Mouse (Mus musculus): ENCODE measurements around the gene Crybg3. TPM values are rescaled to one million over a fixed set of nuclear protein-coding genes. Genes with fewer than 3 reads are reported as not detected.
A peak's percentile ranks its signal among the peaks of the same experiment; 100 is the strongest.
"Not testable (repeated sequence)": the region's sequence is repeated elsewhere in the genome, so short reads cannot be mapped to it uniquely, and the experiment has no call there.

Crybg3 gene
- polyA plus RNA-seq, 1 experiment from 2014 or later = 1.5 TPM

- Histone ChIP-seq H3K4me3 (ENCODE audit: low read depth, low read length) (peak within 1 kb of the TSS; percentile 61), H3K36me3 (ENCODE audit: control insufficient read depth, insufficient read depth, low read length) (no peaks in the 10 kb centered on the region), H3K4me1 (ENCODE audit: control insufficient read depth, insufficient read depth, low read length) (no peaks in the 10 kb centered on the region), H3K4me2 (ENCODE audit: low read length) (peak within 1 kb of the TSS; percentile 73), H3K27ac (ENCODE audit: low read depth, low read length) (no peak within 1 kb of the TSS), H3K9ac (ENCODE audit: low read length) (peak within 1 kb of the TSS; percentile 57), H3K9me3 (replicated peaks; ENCODE audit: control insufficient read depth, low read length) (no peaks in the 10 kb centered on the region), H3K27me3 (replicated peaks; ENCODE audit: control insufficient read depth, insufficient read depth, low read length) (no peaks in the 10 kb centered on the region)
- WGBS = 2% methylated on average over 56 of the region's 56 CpGs
- ATAC-seq (peak; percentile 97), DNase-seq (ENCODE audit: low spot score) (peak; percentile 79)
These were observed 129.0 kb downstream of the Crybg3 start, which contains the start of gene Riox2 for GRCm38 (mm10) chr16:59471637-59472278. Gene Riox2 (plus strand): TSS chr16:59471775.

DNA sequence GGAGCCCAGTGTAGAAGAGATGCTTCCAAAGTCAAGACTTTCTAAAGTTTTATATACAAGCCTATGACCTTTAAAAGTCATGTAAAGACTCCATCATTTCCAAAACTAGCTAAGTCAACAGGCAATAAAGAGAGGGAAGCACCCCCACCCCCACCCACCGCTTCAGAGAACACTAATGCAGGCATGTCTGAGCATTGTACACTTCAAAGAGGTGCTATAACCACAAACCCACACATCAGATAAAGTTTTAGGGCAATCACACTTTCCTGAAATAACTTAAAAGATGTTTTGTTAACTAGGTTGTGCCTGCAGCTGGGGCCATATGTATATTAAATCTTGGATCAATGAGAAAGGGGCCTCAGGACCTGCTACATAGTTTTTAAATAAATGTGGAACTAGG is 130.9 kb downstream of the Crybg3 start:
- ATAC-seq = no peak
- no peak for DNase-seq (ENCODE audit: low spot score)
- Histone ChIP-seq H3K4me2 (ENCODE audit: low read length) (no peak overlapping the region), H3K27ac (ENCODE audit: low read depth, low read length) (no peak overlapping the region), H3K27me3 (replicated peaks; ENCODE audit: control insufficient read depth, insufficient read depth, low read length) (no peaks in the 10 kb centered on the region), H3K36me3 (ENCODE audit: control insufficient read depth, insufficient read depth, low read length) (no peaks in the 10 kb centered on the region), H3K9me3 (replicated peaks; ENCODE audit: control insufficient read depth, low read length) (no peaks in the 10 kb centered on the region), H3K4me1 (ENCODE audit: control insufficient read depth, insufficient read depth, low read length) (no peaks in the 10 kb centered on the region), H3K9ac (ENCODE audit: low read length) (no peak overlapping the region), H3K4me3 (ENCODE audit: low read depth, low read length) (no peak overlapping the region)
- 75% methylated on average over 1 of the region's 1 CpGs for WGBS

DNA sequence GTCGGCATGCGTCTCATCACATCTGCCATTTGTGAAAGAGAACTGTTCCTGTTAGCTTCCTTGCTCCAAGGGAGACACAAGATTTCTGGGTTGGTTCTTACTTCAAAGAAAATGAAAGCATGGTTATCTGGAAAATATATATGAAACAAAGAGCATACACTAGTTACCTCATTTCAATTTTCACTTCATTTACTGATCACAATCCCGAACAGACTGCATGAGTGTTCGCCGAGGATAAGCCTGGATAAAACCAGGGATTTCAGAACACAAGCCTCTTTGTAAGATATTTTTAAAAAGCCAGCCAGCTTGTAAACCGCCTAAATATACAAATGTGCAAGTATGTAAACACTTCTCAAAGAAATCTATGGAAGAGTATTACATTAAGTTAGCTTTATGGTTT is 136.8 kb downstream of the Crybg3 start:
- 88% methylated on average over 6 of the region's 6 CpGs for WGBS

GRCm38 (mm10) chr16:59463567-59463966 is 137.2 kb downstream of the Crybg3 start:
- ATAC-seq (no peak), DNase-seq (ENCODE audit: low spot score) (no peak)
- Histone ChIP-seq H3K9ac (ENCODE audit: low read length) (no peak overlapping the region), H3K4me3 (ENCODE audit: low read depth, low read length) (no peak overlapping the region), H3K27me3 (replicated peaks; ENCODE audit: control insufficient read depth, insufficient read depth, low read length) (no peaks in the 10 kb centered on the region), H3K4me1 (ENCODE audit: control insufficient read depth, insufficient read depth, low read length) (no peaks in the 10 kb centered on the region), H3K9me3 (replicated peaks; ENCODE audit: control insufficient read depth, low read length) (no peaks in the 10 kb centered on the region), H3K27ac (ENCODE audit: low read depth, low read length) (no peak overlapping the region), H3K36me3 (ENCODE audit: control insufficient read depth, insufficient read depth, low read length) (no peaks in the 10 kb centered on the region), H3K4me2 (ENCODE audit: low read length) (no peak overlapping the region)
- WGBS = 82% methylated on average over 4 of the region's 4 CpGs

More for the DNA sequence above, 136.8 kb downstream of the Crybg3 start:
- no peak for DNase-seq (ENCODE audit: low spot score)
- no peak overlapping the region for H3K4me2 ChIP-seq (ENCODE audit: low read length)
- no peak for ATAC-seq
- H3K36me3 ChIP-seq (ENCODE audit: control insufficient read depth, insufficient read depth, low read length) = no peaks in the 10 kb centered on the region
- H3K27me3 ChIP-seq (replicated peaks; ENCODE audit: control insufficient read depth, insufficient read depth, low read length) = no peaks in the 10 kb centered on the region
- H3K9ac ChIP-seq (ENCODE audit: low read length) = no peak overlapping the region
- no peaks in the 10 kb centered on the region for H3K9me3 ChIP-seq (replicated peaks; ENCODE audit: control insufficient read depth, low read length)
- no peak overlapping the region for H3K4me3 ChIP-seq (ENCODE audit: low read depth, low read length)
- no peaks in the 10 kb centered on the region for H3K4me1 ChIP-seq (ENCODE audit: control insufficient read depth, insufficient read depth, low read length)
- no peak overlapping the region for H3K27ac ChIP-seq (ENCODE audit: low read depth, low read length)

- 85% methylated on average over 3 of the region's 5 CpGs for WGBS
- not testable (repeated sequence) for ATAC-seq
These were observed 141.4 kb downstream of the Crybg3 start for GRCm38 (mm10) chr16:59459259-59459861.

DNA sequence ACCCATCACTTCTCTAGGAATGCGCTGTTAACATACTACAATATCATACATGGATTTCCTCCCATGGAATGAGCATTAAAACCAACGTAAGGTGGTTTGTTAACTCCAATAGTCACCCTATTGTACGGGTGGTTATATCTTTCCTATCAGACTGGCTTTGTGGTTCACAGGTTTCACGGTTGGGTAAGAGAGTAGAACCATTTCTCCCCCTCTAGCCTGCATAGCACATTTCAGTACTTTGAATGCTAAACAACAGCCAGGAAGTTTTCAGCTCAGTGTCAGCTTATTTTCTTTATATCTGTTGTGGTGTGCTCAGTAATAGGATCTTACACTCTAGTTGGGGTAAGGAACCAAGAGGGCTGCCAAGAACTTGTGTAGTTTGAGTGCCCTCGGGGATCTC is 149.0 kb downstream of the Crybg3 start:
- Histone ChIP-seq H3K27me3 (replicated peaks; ENCODE audit: control insufficient read depth, insufficient read depth, low read length) (no peaks in the 10 kb centered on the region), H3K4me1 (ENCODE audit: control insufficient read depth, insufficient read depth, low read length) (no peaks in the 10 kb centered on the region), H3K27ac (ENCODE audit: low read depth, low read length) (no peak overlapping the region), H3K36me3 (ENCODE audit: control insufficient read depth, insufficient read depth, low read length) (no peaks in the 10 kb centered on the region), H3K4me3 (ENCODE audit: low read depth, low read length) (no peak overlapping the region), H3K9ac (ENCODE audit: low read length) (no peak overlapping the region), H3K9me3 (replicated peaks; ENCODE audit: control insufficient read depth, low read length) (no peaks in the 10 kb centered on the region), H3K4me2 (ENCODE audit: low read length) (no peak overlapping the region)
- DNase-seq (ENCODE audit: low spot score) (no peak), ATAC-seq (no peak)
- WGBS = 93% methylated on average over 5 of the region's 5 CpGs

More at GRCm38 (mm10) chr16:59459259-59459861, 141.4 kb downstream of the Crybg3 start:
- not testable (repeated sequence) for H3K4me1 ChIP-seq (ENCODE audit: control insufficient read depth, insufficient read depth, low read length); H3K9ac ChIP-seq (ENCODE audit: low read length); H3K4me2 ChIP-seq (ENCODE audit: low read length); H3K9me3 ChIP-seq (replicated peaks; ENCODE audit: control insufficient read depth, low read length); H3K27me3 ChIP-seq (replicated peaks; ENCODE audit: control insufficient read depth, insufficient read depth, low read length); H3K4me3 ChIP-seq (ENCODE audit: low read depth, low read length); H3K36me3 ChIP-seq (ENCODE audit: control insufficient read depth, insufficient read depth, low read length); H3K27ac ChIP-seq (ENCODE audit: low read depth, low read length); DNase-seq (ENCODE audit: low spot score)

DNA sequence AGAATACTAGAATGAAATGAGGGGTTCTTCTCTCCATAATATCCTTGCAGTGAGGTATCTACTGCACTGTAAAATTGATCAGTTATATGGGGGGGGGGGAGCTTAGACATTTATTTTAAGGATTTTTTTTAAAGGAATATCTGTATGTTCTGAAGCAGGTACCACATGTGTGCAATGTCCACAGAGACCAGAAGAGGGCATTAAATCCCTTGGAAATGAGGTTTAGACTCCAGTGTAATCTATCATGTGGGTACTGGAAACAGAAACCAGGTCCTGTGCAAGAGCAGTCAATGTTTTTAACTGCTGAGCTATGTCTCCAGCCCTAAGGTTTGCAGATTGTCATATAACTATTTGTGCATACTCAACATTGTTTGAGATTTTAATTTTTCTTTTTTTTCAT is 151.7 kb downstream of the Crybg3 start:
- H3K4me1 ChIP-seq (ENCODE audit: control insufficient read depth, insufficient read depth, low read length) = no peaks in the 10 kb centered on the region
- H3K9me3 ChIP-seq (replicated peaks; ENCODE audit: control insufficient read depth, low read length) = no peaks in the 10 kb centered on the region
- no peak for DNase-seq (ENCODE audit: low spot score)
- no peak overlapping the region for H3K9ac ChIP-seq (ENCODE audit: low read length)
- H3K36me3 ChIP-seq (ENCODE audit: control insufficient read depth, insufficient read depth, low read length) = no peaks in the 10 kb centered on the region
- no peak overlapping the region for H3K4me3 ChIP-seq (ENCODE audit: low read depth, low read length)
- ATAC-seq = no peak
- H3K27ac ChIP-seq (ENCODE audit: low read depth, low read length) = no peak overlapping the region
- no peaks in the 10 kb centered on the region for H3K27me3 ChIP-seq (replicated peaks; ENCODE audit: control insufficient read depth, insufficient read depth, low read length)
- no peak overlapping the region for H3K4me2 ChIP-seq (ENCODE audit: low read length)

- no peak overlapping the region for H3K4me2 ChIP-seq (ENCODE audit: low read length)
- DNase-seq (ENCODE audit: low spot score) = no peak
- no peaks in the 10 kb centered on the region for H3K36me3 ChIP-seq (ENCODE audit: control insufficient read depth, insufficient read depth, low read length)
- no peaks in the 10 kb centered on the region for H3K9me3 ChIP-seq (replicated peaks; ENCODE audit: control insufficient read depth, low read length)
- no peaks in the 10 kb centered on the region for H3K4me1 ChIP-seq (ENCODE audit: control insufficient read depth, insufficient read depth, low read length)
- H3K9ac ChIP-seq (ENCODE audit: low read length) = no peak overlapping the region
- H3K27me3 ChIP-seq (replicated peaks; ENCODE audit: control insufficient read depth, insufficient read depth, low read length) = no peaks in the 10 kb centered on the region
- ATAC-seq = no peak
- H3K27ac ChIP-seq (ENCODE audit: low read depth, low read length) = no peak overlapping the region
- WGBS = 76% methylated on average over 1 of the region's 1 CpGs
- no peak overlapping the region for H3K4me3 ChIP-seq (ENCODE audit: low read depth, low read length)
These were observed 152.6 kb downstream of the Crybg3 start for GRCm38 (mm10) chr16:59448181-59448580.

DNA sequence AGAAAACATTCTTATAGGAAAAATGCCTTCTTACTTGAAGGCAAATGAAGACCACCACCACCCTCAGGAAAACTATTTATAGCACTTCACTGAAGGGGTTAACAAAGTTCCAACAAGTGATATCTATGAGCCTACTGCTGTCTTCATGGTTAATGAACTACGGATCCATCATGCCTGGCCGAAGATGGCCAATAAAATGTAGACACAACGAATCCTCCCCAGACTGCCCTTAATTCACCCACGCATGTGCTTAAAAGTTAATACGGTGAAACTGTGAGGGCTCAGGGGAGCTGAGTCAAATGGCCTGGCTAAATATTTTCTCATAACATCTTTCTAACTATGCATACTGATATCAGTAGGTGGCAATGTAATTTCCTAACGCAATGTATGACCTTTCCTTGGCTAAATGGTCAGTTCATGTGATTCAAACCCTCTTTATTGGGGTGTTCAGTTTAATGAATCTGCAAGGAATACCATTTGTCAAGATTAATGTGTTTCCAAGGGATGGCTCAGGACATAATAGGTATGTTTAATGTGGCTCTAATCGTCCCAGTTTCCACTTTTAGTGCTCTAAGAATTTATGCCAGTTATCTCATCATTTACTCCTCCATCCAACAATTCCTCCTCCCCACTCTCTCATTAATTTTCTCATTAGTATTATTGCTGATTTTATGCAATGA is 155.8 kb downstream of the Crybg3 start:
- no peak overlapping the region for H3K4me3 ChIP-seq (ENCODE audit: low read depth, low read length)
- ATAC-seq = no peak
- no peaks in the 10 kb centered on the region for H3K9me3 ChIP-seq (replicated peaks; ENCODE audit: control insufficient read depth, low read length)
- no peak overlapping the region for H3K27ac ChIP-seq (ENCODE audit: low read depth, low read length)
- H3K9ac ChIP-seq (ENCODE audit: low read length) = no peak overlapping the region
- H3K27me3 ChIP-seq (replicated peaks; ENCODE audit: control insufficient read depth, insufficient read depth, low read length) = no peaks in the 10 kb centered on the region
- no peak overlapping the region for H3K4me2 ChIP-seq (ENCODE audit: low read length)
- no peak for DNase-seq (ENCODE audit: low spot score)
- no peaks in the 10 kb centered on the region for H3K36me3 ChIP-seq (ENCODE audit: control insufficient read depth, insufficient read depth, low read length)
- WGBS = 89% methylated on average over 7 of the region's 7 CpGs
- no peaks in the 10 kb centered on the region for H3K4me1 ChIP-seq (ENCODE audit: control insufficient read depth, insufficient read depth, low read length)

All from forebrain, embryonic 14.5 days (tissue).